Mouse (Mus musculus): Measurements from ENCODE around the gene Stac2.

The Stac2 gene

DNA sequence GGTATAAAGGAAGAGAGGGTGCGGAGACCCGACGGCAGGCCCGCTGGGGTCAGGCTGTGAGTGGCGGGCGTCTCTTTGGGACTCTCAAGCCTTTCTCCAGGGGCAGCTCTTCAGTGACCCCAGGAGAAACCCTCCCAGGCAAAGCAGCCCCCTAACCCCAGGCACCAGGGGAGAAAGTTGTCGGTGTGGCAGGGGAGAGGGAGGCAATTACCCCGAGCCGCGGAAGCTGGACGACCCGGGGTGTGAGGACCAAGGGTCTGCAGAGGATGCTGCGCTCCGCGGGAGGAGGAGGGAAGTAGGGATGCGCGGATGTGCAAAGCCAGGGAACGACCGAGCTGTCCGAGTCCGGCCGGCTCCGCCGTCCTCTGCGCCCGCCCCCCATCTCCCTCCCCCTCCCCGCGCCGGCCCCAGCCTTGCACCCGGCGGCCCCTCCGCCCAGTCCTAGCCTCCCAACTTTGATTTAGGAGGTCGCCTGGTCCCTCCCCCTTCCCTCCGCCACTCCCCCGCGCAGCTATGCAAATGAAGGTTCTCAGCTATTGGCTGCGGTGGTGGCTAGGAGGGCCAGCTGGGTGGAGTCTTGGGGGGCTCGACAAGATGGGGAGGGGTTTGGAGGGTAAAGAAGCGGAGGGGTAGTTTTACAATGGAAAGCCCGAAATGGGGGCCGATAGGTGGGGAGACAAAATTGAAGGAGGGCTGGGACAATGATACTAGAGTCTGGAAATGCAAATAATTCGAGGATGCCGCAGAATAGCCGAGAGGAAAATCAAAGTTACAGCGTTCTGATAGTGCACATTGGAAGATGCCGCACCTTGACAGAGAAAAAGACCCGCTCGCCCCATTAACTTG is at the start of gene Stac2:
TSS of gene Stac2 (minus strand) at position 474 of the 846 bp plus-strand sequence.
- DNase-seq = peak; percentile 90

DNA sequence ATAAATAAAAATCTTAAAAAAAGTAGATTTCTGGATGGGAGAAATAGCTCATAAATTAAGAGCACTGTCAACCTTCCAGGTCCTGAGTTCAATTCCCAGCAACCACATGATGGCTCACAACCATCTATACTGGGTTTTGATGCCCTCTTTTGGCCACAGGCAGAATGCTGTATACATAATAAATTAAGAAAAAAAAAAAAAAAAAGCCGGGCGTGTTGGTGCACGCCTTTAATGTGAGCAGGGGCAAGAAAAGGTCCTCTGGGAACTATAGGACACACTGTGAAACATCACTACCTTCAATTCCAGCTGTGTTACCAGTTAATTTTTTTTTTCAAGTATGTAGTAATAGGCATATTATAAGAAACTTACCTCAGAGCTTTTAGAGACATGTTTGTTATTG is 48.1 kb upstream of the Stac2 start:
- DNase-seq = no peak

- no peak for DNase-seq
These were observed 37.3 kb upstream of the Stac2 start for GRCm38 (mm10) chr11:98090583-98090982.

GRCm38 (mm10) chr11:98088224-98088623 is 35.0 kb upstream of the Stac2 start:
- peak; percentile 62 for DNase-seq

DNA sequence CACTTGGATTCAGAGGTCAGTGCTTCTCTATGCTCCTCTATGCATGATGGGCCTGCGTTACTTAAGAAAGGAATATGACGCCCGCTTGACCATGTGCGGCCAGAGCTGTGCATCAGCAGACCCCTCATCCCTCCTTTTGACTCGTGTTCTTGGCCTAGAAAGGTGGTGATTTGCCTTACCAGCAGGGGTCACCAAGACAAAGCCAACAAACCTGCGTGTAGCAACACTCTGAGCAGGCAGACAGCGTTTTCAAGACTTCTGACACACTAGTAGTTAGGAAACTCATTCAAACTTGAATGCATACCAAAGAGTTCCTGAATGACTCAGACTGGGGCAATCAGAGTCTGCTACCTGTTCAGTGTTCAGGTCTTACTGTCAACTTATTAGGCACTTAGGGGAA is 33.3 kb upstream of the Stac2 start:
- DNase-seq = no peak

DNA sequence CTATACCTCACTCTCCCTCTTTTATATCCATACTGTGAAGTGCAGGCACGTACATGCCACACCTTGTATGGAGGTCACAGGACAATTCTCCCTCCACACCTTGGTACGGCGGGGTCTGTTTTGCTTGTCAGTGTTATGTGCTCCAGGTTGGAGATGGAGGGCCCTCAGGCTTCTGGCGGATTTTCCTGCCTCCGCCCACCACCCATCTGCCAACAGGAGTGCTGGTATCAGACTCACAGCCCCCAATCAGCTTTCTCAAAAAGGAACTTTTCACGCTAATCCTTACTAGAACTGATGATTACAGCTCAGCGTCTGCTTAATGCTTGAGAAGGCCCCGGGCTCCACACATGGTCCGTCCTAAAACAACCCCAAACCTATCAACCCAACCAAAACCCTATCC is 32.9 kb upstream of the Stac2 start:
- DNase-seq = no peak

DNA sequence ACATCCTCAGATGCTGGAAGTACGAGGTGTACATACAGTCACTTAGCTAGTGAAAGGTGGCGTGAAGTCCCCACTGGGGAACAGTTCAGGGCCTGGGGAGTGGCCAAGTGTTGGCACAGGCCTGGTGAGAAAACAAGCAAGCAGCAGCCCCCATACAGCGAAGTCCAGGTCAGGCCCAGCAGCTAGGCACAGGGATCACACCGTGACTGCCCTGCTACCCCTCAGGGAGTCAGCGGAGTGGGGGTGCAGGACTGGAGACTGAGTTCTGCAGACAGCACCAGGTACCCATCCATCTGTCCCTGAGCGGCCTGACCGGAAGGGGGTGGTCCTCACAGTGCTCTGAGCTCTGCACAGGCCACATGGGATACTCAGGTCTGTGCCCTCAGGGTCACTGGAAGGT is 29.5 kb upstream of the Stac2 start:
- DNase-seq = no peak

DNA sequence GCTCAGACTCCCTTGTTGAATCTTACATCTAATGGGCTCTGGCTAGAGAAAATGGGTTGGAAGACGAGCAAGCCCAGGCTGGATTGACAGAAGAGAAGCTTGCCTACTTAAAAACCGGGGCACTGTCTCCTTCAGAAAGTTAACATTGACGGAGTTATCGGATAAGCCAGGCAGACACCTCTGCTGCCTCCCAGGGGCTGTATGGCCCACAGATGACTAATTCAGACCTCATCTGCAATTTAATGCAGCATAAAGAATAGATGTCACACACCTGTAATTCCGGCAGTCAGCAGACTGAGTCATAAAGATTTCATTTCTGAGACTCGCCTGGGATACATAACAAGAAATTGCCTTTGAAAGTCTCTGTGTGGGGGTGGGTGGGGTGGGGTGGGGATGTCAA is 27.2 kb upstream of the Stac2 start:
- DNase-seq = no peak

- no peak for DNase-seq
These were observed 23.8 kb upstream of the Stac2 start for GRCm38 (mm10) chr11:98077086-98077485.

GRCm38 (mm10) chr11:98075195-98075808 is 22.0 kb upstream of the Stac2 start:
- peak; percentile 94 for DNase-seq

GRCm38 (mm10) chr11:98073442-98073841 is 20.2 kb upstream of the Stac2 start:
- DNase-seq = no peak

- DNase-seq = no peak
These were observed 14.0 kb upstream of the Stac2 start for GRCm38 (mm10) chr11:98067255-98067654.

- no peak for DNase-seq
These were observed 12.9 kb upstream of the Stac2 start for GRCm38 (mm10) chr11:98066201-98066600.

DNA sequence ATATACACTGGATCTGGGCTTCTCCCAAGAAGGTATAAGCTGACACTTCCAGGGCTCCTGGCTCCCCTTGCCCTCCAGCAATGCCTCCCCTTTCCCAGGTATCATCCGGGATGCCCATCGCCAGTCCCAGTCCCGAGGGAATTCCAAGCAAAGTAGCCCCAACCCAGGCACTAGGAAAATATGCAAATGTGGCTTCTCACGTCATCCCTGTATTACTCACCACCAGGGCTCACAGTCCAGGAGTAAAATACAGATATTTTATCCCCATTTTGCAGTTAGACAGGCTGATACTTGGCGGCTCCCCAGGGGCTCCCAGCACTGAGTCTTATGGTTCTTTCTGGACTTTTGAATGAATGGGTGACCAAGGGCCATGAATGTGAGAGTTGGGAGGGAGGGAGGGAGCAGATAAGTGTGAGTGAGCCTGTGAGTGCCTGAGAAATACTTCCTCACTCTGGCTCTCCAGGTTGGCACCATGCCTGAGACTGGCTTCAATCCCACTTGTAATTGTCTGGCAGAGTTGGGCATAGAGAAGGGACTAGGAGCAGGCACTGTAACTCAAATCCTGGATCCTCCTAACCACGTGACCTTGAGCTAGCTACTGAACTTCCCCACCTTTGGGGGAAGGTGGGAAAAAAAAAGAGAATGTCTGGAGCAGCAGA is 8.8 kb upstream of the Stac2 start:
- DNase-seq = no peak

- DNase-seq = no peak
These were observed 8.2 kb upstream of the Stac2 start for GRCm38 (mm10) chr11:98061441-98061840.

DNA sequence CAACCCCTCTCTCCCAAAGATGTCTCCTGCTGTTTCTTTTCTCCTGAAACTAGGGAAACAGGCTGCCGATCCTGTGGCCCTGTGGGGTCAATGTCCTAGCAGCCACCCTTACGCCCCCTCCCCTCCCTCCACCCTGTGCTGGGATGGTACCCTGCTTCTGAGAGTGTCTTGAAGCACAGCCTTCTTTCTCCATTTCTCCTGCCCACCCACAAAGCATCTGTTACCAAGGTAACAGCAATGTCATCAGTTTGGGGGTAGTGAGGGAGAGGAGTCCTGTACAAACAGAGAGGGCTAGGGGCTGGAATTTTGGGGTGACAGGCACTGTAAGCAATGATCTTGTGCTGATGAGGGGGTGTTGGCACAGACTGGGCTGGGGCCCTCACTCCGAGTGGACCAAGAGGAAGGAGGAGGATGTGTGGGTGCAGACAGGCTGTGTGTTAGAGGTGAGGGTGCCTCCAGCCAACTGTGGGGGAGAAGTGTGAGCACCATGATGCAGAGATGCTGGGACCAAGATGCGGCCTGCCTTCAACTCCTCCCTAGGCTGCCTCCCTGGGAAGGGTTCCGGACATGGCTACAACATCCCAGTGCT is 6.9 kb upstream of the Stac2 start:
- DNase-seq = no peak

DNA sequence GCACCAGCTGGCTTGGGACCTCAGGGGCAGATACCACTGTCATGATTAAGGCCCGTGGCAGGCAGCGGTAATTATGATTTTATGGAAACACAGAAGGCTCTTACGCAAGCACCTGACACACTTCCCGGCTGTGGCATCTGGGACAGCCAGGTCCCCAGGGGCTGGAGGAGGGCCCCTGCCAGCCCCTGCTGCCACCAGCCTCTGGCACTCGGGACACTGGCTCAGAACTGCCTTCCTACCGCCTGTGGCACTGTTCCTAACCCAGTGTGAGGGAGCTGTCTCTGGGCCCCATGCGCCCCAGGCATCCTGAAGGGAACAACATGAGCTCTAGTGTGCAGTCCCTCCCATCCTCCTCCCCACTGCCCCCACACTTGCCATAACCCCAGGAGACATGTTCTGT is 6.4 kb upstream of the Stac2 start:
- DNase-seq = no peak

- DNase-seq = no peak
These were observed 4.7 kb upstream of the Stac2 start for GRCm38 (mm10) chr11:98057998-98058397.

GRCm38 (mm10) chr11:98057466-98057865 is 4.2 kb upstream of the Stac2 start:
- DNase-seq = no peak

GRCm38 (mm10) chr11:98052129-98052988 is 903 bp downstream of the Stac2 start:
- peak; percentile 52 for DNase-seq

DNA sequence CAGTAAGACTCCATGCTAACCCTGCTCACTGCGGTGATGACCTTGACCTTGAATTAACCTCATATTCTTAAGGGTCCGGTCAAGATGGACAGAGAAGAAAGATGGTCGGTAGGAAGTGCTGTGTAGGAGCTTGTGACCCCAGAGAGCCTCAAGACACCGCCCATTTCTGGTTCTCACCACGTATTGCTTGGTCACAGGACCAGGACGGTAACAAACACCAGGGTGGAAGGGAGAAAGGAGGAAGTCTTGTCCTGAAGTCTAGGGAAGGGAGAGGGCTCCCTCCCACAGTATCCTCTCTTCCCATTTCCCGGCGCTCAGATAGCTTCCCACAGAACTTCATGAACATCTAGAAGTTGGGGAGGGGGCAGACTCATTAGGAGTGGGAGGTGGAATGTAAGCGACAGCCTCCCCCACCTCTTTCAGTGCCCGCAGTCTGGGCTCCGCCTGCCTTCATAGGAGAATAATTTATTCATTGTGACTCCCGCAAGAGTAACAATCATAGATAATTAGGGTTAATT is 1.6 kb downstream of the Stac2 start:
- no peak for DNase-seq

- DNase-seq = no peak
These were observed 2.3 kb downstream of the Stac2 start for GRCm38 (mm10) chr11:98050940-98051339.

GRCm38 (mm10) chr11:98050520-98050815 is 2.8 kb downstream of the Stac2 start:
- no peak for DNase-seq

Data from kidney, postnatal 10 days (tissue).